In the genomic region with DNA sequence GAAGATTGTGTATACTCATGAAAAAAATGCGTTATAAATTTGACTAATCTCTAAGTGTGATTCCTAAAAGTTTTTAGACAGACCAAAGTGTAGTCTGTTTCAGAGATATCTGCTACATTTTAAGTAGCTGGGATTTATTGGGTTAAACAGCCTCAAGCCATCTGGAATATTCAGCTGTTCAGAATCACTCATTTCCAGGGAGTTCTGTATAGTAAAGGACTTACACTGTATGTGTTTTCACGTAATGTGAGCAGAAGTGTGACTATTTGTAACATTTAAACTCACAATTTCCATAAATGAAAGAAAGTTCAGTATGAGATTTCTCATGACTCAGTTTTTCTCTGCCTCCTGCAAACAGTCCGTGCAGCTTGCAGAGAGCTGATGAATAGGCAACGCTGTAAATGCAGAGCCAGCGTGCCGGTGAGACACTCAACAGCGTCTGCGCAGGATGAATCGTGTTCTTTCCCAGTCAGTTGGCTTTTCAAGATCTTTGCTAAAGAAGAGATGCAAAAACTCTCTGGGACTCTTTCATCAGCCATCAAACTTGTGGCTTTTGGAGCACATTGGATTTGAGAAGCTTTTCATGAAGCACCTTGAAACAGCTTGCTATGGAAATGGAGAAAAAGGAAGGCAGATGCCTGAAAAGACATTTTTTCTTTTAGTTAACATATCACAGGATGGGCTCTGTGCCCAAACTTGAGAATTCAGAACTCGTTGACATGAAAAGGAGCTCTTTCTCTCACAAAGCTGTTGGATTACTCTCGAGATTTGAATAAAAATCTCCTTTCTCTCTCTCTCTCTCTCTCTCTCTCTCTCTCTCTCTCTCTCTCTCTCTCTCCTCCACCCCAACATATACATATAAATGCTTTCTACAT, we compare ENCODE assay signal across 8 mouse cellular contexts.
DNase-seq lines count a peak whose midpoint lies in the region; ATAC-seq lines count a peak whose summit lies in the region.

No protein-coding gene starts in this region.

- H3K4me1 ChIP-seq in embryonic facial prominence, embryonic 13.5 days = no peaks in the 10 kb centered on the region
- H3K4me1 ChIP-seq in hindbrain, embryonic 12.5 days = peaks cover 4% of the 10 kb centered on the region; the same call in 1 of the 2 replicates

- WGBS in embryonic facial prominence, embryonic 13.5 days = 20% methylated on average over 11 of the region's 11 CpGs
- WGBS in hindbrain, embryonic 12.5 days = 29% methylated on average over 11 of the region's 11 CpGs

- H3K4me2 ChIP-seq in embryonic facial prominence, embryonic 13.5 days = peak overlapping the region; percentile 57
- peak overlapping the region; percentile 44 for H3K4me2 ChIP-seq in hindbrain, embryonic 12.5 days (replicated peaks)

- H3K9ac ChIP-seq in embryonic facial prominence, embryonic 13.5 days = 0 out of 2 replicates have a peak overlapping the region, but pooled peaks have one; percentile 27
- H3K9ac ChIP-seq in hindbrain, embryonic 12.5 days = no peak overlapping the region

- H3K27me3 ChIP-seq in embryonic facial prominence, embryonic 13.5 days = no peaks in the 10 kb centered on the region
- no peaks in the 10 kb centered on the region for H3K27me3 ChIP-seq in hindbrain, embryonic 12.5 days

- H3K9me3 ChIP-seq in embryonic facial prominence, embryonic 13.5 days = no peaks in the 10 kb centered on the region
- no peaks in the 10 kb centered on the region for H3K9me3 ChIP-seq in hindbrain, embryonic 12.5 days (replicated peaks)

- ATAC-seq in embryonic facial prominence, embryonic 13.5 days (ENCODE audit: insufficient number of reproducible peaks, insufficient read depth, low FRiP score, low TSS enrichment, low read depth) = no peak
- ATAC-seq in hindbrain, embryonic 12.5 days (ENCODE audit: low FRiP score) = no peak

- H3K27ac ChIP-seq in embryonic facial prominence, embryonic 13.5 days = peak overlapping the region; percentile 40; the same call in 1 of the 2 replicates
- H3K27ac ChIP-seq in hindbrain, embryonic 12.5 days = no peak overlapping the region

- peak overlapping the region; percentile 24 for H3K4me3 ChIP-seq in embryonic facial prominence, embryonic 13.5 days
- 0 out of 2 replicates have a peak overlapping the region, but pooled peaks have one; percentile 6 for H3K4me3 ChIP-seq in hindbrain, embryonic 12.5 days

- no peaks in the 10 kb centered on the region for H3K36me3 ChIP-seq in embryonic facial prominence, embryonic 13.5 days
- no peaks in the 10 kb centered on the region for H3K36me3 ChIP-seq in hindbrain, embryonic 12.5 days

- peak; percentile 2 for DNase-seq in heart, adult 8-10 months (ENCODE audit: low spot score)
- DNase-seq in heart, postnatal 36 days = no peak
- peak; percentile 71 to 89 for DNase-seq in left cerebral cortex, postnatal 25 days (ENCODE audit: low spot score in 2 of 2)
- DNase-seq in right cerebral cortex, adult 2 months (ENCODE audit: low spot score in 2 of 2) = peak; percentile 76 to 80
- DNase-seq in thymus, postnatal 25 days = no peak
- no peak for DNase-seq in spleen, postnatal 10 days (ENCODE audit: low spot score in 2 of 2)

- intact Hi-C loops in heart, postnatal 36 days (cut with DNase I) = no loop called here
- intact Hi-C loops in left cerebral cortex, postnatal 25 days (cut with DNase I) = no loop called here

Comparison
In these comparisons a context has a peak if more than half of its experiments do, and no peak if none do; other contexts are left out.
1. DNase-seq: peak in heart, adult 8-10 months (single experiment), left cerebral cortex, postnatal 25 days (2 of 2) and right cerebral cortex, adult 2 months (2 of 2); none in heart, postnatal 36 days (0 of 2), thymus, postnatal 25 days (single experiment) and spleen, postnatal 10 days (0 of 2).